Mouse (Mus musculus) lung, postnatal 0 days (tissue): Measurements from ENCODE around the gene Kmo.

Source experiments
- CTCF ChIP-seq: IDR thresholded peaks from 2 replicates; pipeline ENCODE4 v1.5.1; 2016; ENCODE audit warnings: antibody characterized with exemption, mild to moderate bottlenecking
- EP300 ChIP-seq: IDR thresholded peaks from 2 replicates; pipeline ENCODE4 v1.6.1; 2016; ENCODE audit warnings: antibody characterized with exemption, mild to moderate bottlenecking, control low read depth

GRCm38 (mm10) chr1:175602231-175602630, 17.9 kb upstream of the Kmo start:
- TF ChIP-seq CTCF (no peak), EP300 (no peak)
